Mouse (Mus musculus): ENCODE results near the gene Rae1.

The Rae1 gene

GRCm38 (mm10) chr2:172997748-172998147 lies 2.2 kb upstream of the Rae1 start:
- DNase-seq, result no peak

- DNase-seq, result no peak
Observed at GRCm38 (mm10) chr2:172998478-172998877, 1.4 kb upstream of the Rae1 start.

GRCm38 (mm10) chr2:173000285-173000652 lies 352 bp downstream of the Rae1 start:
- no peak for DNase-seq

- no peak for DNase-seq
Observed at GRCm38 (mm10) chr2:173000921-173001320, 1.0 kb downstream of the Rae1 start.

- DNase-seq, result no peak
Observed at GRCm38 (mm10) chr2:173003737-173004136, 3.8 kb downstream of the Rae1 start.

GRCm38 (mm10) chr2:173010220-173010717 lies 10.4 kb downstream of the Rae1 start:
- no peak for DNase-seq

- no peak for DNase-seq
Observed at GRCm38 (mm10) chr2:173011440-173011839, 11.5 kb downstream of the Rae1 start.

GRCm38 (mm10) chr2:173014741-173015287 lies 14.9 kb downstream of the Rae1 start:
- DNase-seq, result no peak

GRCm38 (mm10) chr2:173017940-173018339 lies 18.0 kb downstream of the Rae1 start:
- no peak for DNase-seq

- DNase-seq, result no peak
Observed at GRCm38 (mm10) chr2:173018618-173019017, 18.7 kb downstream of the Rae1 start.

GRCm38 (mm10) chr2:173019322-173019721 lies 19.4 kb downstream of the Rae1 start:
- DNase-seq, result no peak

GRCm38 (mm10) chr2:173019790-173020189 lies 19.9 kb downstream of the Rae1 start:
- DNase-seq, result peak; percentile 85

GRCm38 (mm10) chr2:173020430-173020829 lies 20.5 kb downstream of the Rae1 start, which contains the start of gene Rbm38:
Gene Rbm38 (plus strand): TSS chr2:173020498.
- no peak for DNase-seq

GRCm38 (mm10) chr2:173021633-173022055 lies 21.7 kb downstream of the Rae1 start:
- peak; percentile 96 for DNase-seq

- DNase-seq, result no peak
Observed at GRCm38 (mm10) chr2:173022056-173022681, 22.3 kb downstream of the Rae1 start.

- no peak for DNase-seq
Observed at GRCm38 (mm10) chr2:173022813-173023212, 22.9 kb downstream of the Rae1 start.

- no peak for DNase-seq
Observed at GRCm38 (mm10) chr2:173023371-173023851, 23.5 kb downstream of the Rae1 start.

- DNase-seq, result no peak
Observed at GRCm38 (mm10) chr2:173023966-173024365, 24.0 kb downstream of the Rae1 start.

- DNase-seq, result no peak
Observed at GRCm38 (mm10) chr2:173024392-173024791, 24.5 kb downstream of the Rae1 start.

GRCm38 (mm10) chr2:173024938-173025337 lies 25.0 kb downstream of the Rae1 start:
- no peak for DNase-seq

- DNase-seq, result no peak
Observed at GRCm38 (mm10) chr2:173026286-173026685, 26.4 kb downstream of the Rae1 start.

- DNase-seq, result no peak
Observed at GRCm38 (mm10) chr2:173026688-173027131, 26.8 kb downstream of the Rae1 start.

- DNase-seq, result no peak
Observed at GRCm38 (mm10) chr2:173027169-173027823, 27.4 kb downstream of the Rae1 start.
